Mouse (Mus musculus) MEL (cell line): ENCODE data around the gene Stk36. TPM values are rescaled to one million over a fixed set of nuclear protein-coding genes. Genes with fewer than 3 reads are reported as not detected.

Source experiments
- DNase-seq: peaks from one replicate; pipeline ENCODE4 v3.0.0; 2011; ENCODE audit warnings: low read depth, low spot score
- H3K27ac ChIP-seq: 2 replicates; pipeline ENCODE4 v1.5.1; 2012; ENCODE audit warnings: low read depth, mild to moderate bottlenecking, control low read depth, low read length, moderate library complexity; ENCODE audit not compliant: control insufficient read depth
- H3K27me3 ChIP-seq, 2 experiments: fragments of 150-350 bp in 1 of 2; sonication (generic) in 1 of 2; 2 replicates each; pipeline ENCODE4 v1.6.1; 2012; ENCODE audit warnings: low read length in 2 of 2, mild to moderate bottlenecking in 2 of 2, improper control_type of control experiment in 1 of 2, moderate library complexity in 1 of 2; ENCODE audit not compliant: insufficient read depth in 2 of 2, control insufficient read depth in 1 of 2
- H3K36me3 ChIP-seq, 2 experiments: 2 replicates each; pipeline ENCODE4 v1.6.1; 2012 to 2014; ENCODE audit warnings: low read length in 2 of 2, improper control_type of control experiment in 1 of 2, inconsistent platforms in 1 of 2, mild to moderate bottlenecking in 1 of 2; ENCODE audit not compliant: insufficient read depth in 2 of 2, control insufficient read depth in 1 of 2
- H3K4me1 ChIP-seq, 2 experiments: fragments of 150-350 bp in 1 of 2; sonication (generic) in 1 of 2; 2 replicates each; pipeline ENCODE4 v1.6.1; 2012; ENCODE audit warnings: low read length in 2 of 2, improper control_type of control experiment in 1 of 2, mild to moderate bottlenecking in 1 of 2; ENCODE audit not compliant: insufficient read depth in 2 of 2, control insufficient read depth in 1 of 2
- H3K4me3 ChIP-seq, 2 experiments: fragments of 150-350 bp in 1 of 2; sonication (generic) in 1 of 2; 2 replicates each; pipeline ENCODE4 v1.5.1; 2012; ENCODE audit warnings: low read depth in 2 of 2, low read length in 2 of 2, mild to moderate bottlenecking in 2 of 2, moderate library complexity in 2 of 2, control low read depth in 1 of 2, improper control_type of control experiment in 1 of 2; ENCODE audit not compliant: control insufficient read depth in 1 of 2, insufficient read depth in 1 of 2
- H3K79me2 ChIP-seq: 2 replicates; pipeline ENCODE4 v1.6.1; 2012; ENCODE audit warnings: mild to moderate bottlenecking, low read length, moderate library complexity; ENCODE audit not compliant: control insufficient read depth, poor library complexity, insufficient read depth
- H3K9ac ChIP-seq: 2 replicates; pipeline ENCODE4 v1.6.1; 2012; ENCODE audit warnings: low read depth, mild to moderate bottlenecking, control low read depth, low read length, moderate library complexity; ENCODE audit not compliant: control insufficient read depth, poor library complexity, severe bottlenecking
- H3K9me3 ChIP-seq: fragments of 150-350 bp; sonication (generic); replicated peaks from 2 replicates; pipeline ENCODE4 v1.6.1; 2012; ENCODE audit warnings: mild to moderate bottlenecking, low read length, improper control_type of control experiment, moderate library complexity; ENCODE audit not compliant: insufficient read depth
- BHLHE40 ChIP-seq: IDR thresholded peaks from 2 replicates; pipeline ENCODE4 v1.6.1; 2012; ENCODE audit warnings: low read depth, mild to moderate bottlenecking, inconsistent platforms, low read length, improper control_type of control experiment, borderline replicate concordance
- CTCF ChIP-seq, 3 experiments: IDR thresholded peaks in 2 of 3; conservative IDR thresholded peaks in 1 of 3; 2 replicates each; pipeline ENCODE4 v1.5.1; 2011 to 2012; ENCODE audit warnings: low read length in 3 of 3, low read depth in 2 of 3, mild to moderate bottlenecking in 2 of 3, improper control_type of control experiment in 1 of 3, inconsistent platforms in 1 of 3, mixed read lengths in 1 of 3, moderate library complexity in 1 of 3; ENCODE audit not compliant: control insufficient read depth in 1 of 3, insufficient read depth in 1 of 3, poor library complexity in 1 of 3, severe bottlenecking in 1 of 3
- ELF1 ChIP-seq: IDR thresholded peaks from 2 replicates; pipeline ENCODE4 v1.6.1; 2014; ENCODE audit warnings: low read depth, mild to moderate bottlenecking, inconsistent platforms, low read length, improper control_type of control experiment, moderate library complexity
- JUND ChIP-seq: IDR thresholded peaks from 2 replicates; pipeline ENCODE4 v1.6.1; 2011; ENCODE audit warnings: low read depth, mild to moderate bottlenecking, improper control_type of control experiment, low read length
- MYB ChIP-seq: IDR thresholded peaks from 2 replicates; pipeline ENCODE4 v1.6.1; 2011; ENCODE audit warnings: mild to moderate bottlenecking, low read depth, low read length, improper control_type of control experiment
- MYC ChIP-seq: IDR thresholded peaks from 2 replicates; pipeline ENCODE4 v1.6.1; 2011; ENCODE audit warnings: low read depth, mild to moderate bottlenecking, low read length, improper control_type of control experiment, moderate library complexity
- NELFE ChIP-seq: IDR thresholded peaks from 2 replicates; pipeline ENCODE4 v1.6.1; 2011; ENCODE audit warnings: low read depth, low read length, improper control_type of control experiment
- POLR2A ChIP-seq, 2 experiments: IDR thresholded peaks; 2 replicates each; pipeline ENCODE4 v1.6.1; 2011 to 2012; ENCODE audit warnings: low read length in 2 of 2, mild to moderate bottlenecking in 2 of 2, control low read depth in 1 of 2, improper control_type of control experiment in 1 of 2, low read depth in 1 of 2, moderate library complexity in 1 of 2; ENCODE audit not compliant: control insufficient read depth in 1 of 2, insufficient read depth in 1 of 2, poor library complexity in 1 of 2
- POLR2AphosphoS5 ChIP-seq: IDR thresholded peaks from 2 replicates; pipeline ENCODE4 v1.6.1; 2012; ENCODE audit warnings: low read depth, borderline replicate concordance, mild to moderate bottlenecking, inconsistent platforms, low read length, moderate library complexity, mixed read lengths
- TCF12 ChIP-seq: IDR thresholded peaks from 2 replicates; pipeline ENCODE4 v1.6.1; 2014; ENCODE audit warnings: low read depth, mild to moderate bottlenecking, inconsistent platforms, low read length, improper control_type of control experiment, moderate library complexity
- USF2 ChIP-seq, 2 experiments: IDR thresholded peaks; 2 replicates each; pipeline ENCODE4 v1.6.1; 2011 to 2012; ENCODE audit warnings: improper control_type of control experiment in 2 of 2, low read length in 2 of 2, borderline replicate concordance in 1 of 2, inconsistent platforms in 1 of 2, low read depth in 1 of 2, mild to moderate bottlenecking in 1 of 2; ENCODE audit not compliant: insufficient read depth in 1 of 2
- ZC3H11A ChIP-seq: IDR thresholded peaks from 2 replicates; pipeline ENCODE4 v1.6.1; 2012; ENCODE audit warnings: low read depth, mild to moderate bottlenecking, inconsistent platforms, low read length, improper control_type of control experiment
- ZNF384 ChIP-seq: IDR thresholded peaks from 2 replicates; pipeline ENCODE4 v1.6.1; 2012; ENCODE audit warnings: low read depth, mild to moderate bottlenecking, inconsistent platforms, low read length, improper control_type of control experiment
- polyA plus RNA-seq, 2 experiments: library from polyadenylated mRNA; stranded (reverse) in 1 of 2; unstranded in 1 of 2; fragments of >175 nt in 1 of 2; fragments of >200 nt in 1 of 2; gene quantifications; 2 replicates each; pipeline versions ENCODE4 v1.2.1 to v1.2.4; 2012; ENCODE audit warnings: low replicate concordance in 2 of 2, low read depth in 1 of 2; ENCODE audit not compliant: insufficient read length in 2 of 2, insufficient read depth in 1 of 2, missing spikeins in 1 of 2
- total RNA-seq: library from RNA; depleted of rRNA; stranded (reverse); fragments of 300-350 nt; gene quantifications from 2 replicates; pipeline ENCODE4 v1.2.3, GENCODE M21; 2012

Gene Stk36
- total and polyA plus RNA-seq, 3 experiments = 0.23 to 0.89 TPM; not detected in 1

- no peak overlapping the region for H3K27ac ChIP-seq
- H3K27me3 ChIP-seq = no peaks in the 10 kb centered on the region
- no peak overlapping the region for H3K9ac ChIP-seq
- peaks cover 0 to 38% of the 10 kb centered on the region in 2 experiments; a peak in 2 of 4 replicates for H3K36me3 ChIP-seq
- no peaks in the 10 kb centered on the region for H3K9me3 ChIP-seq
- DNase-seq = no peak
- H3K79me2 ChIP-seq = 0 out of 2 replicates have a peak, but pooled peaks cover 2% of the 10 kb centered on the region
- H3K4me3 ChIP-seq = no peak overlapping the region
- TF ChIP-seq BHLHE40 (no peak), POLR2AphosphoS5 (no peak), USF2 (IDR thresholded peaks at IDR 0.05; ENCODE audit: borderline replicate concordance in 1 of 2, insufficient read depth in 1 of 2, low read depth in 1 of 2, low read length in 2 of 2) (no peak), NELFE (no peak), CTCF (IDR thresholded peaks at IDR 0.05 in 2 of 3, conservative IDR thresholded peaks at IDR 0.05 in 1 of 3; ENCODE audit: control insufficient read depth in 1 of 3, insufficient read depth in 1 of 3, low read depth in 2 of 3, low read length in 3 of 3, poor library complexity in 1 of 3, severe bottlenecking in 1 of 3) (0 out of 6 replicates have a peak, but pooled peaks of 1 of the 3 experiments have one; percentile 13), TCF12 (no peak)
- no peaks in the 10 kb centered on the region for H3K4me1 ChIP-seq
Measured at GRCm38 (mm10) chr1:74569739-74570719, 31.2 kb upstream of the Stk36 start.

- H3K79me2 ChIP-seq = peaks cover 32% of the 10 kb centered on the region
- no peak overlapping the region for H3K9ac ChIP-seq
- no peaks in the 10 kb centered on the region for H3K27me3 ChIP-seq
- TF ChIP-seq ZNF384 (no peak), MYB (no peak), MYC (no peak), JUND (no peak), ZC3H11A (no peak), ELF1 (no peak), POLR2A (IDR thresholded peaks at IDR 0.05; ENCODE audit: control insufficient read depth in 1 of 2, insufficient read depth in 1 of 2, low read depth in 1 of 2, low read length in 2 of 2, poor library complexity in 1 of 2) (no peak)
- H3K4me3 ChIP-seq = no peak overlapping the region
- no peaks in the 10 kb centered on the region for H3K9me3 ChIP-seq
- DNase-seq = no peak
- no peak overlapping the region for H3K27ac ChIP-seq
- peaks cover 37 to 39% of the 10 kb centered on the region in 2 experiments for H3K36me3 ChIP-seq
- peaks cover 17 to 30% of the 10 kb centered on the region in 2 experiments for H3K4me1 ChIP-seq
Measured at GRCm38 (mm10) chr1:74582621-74583020, 18.6 kb upstream of the Stk36 start.
